Mouse (Mus musculus) spleen, adult 12 weeks (tissue): Measurements from ENCODE around the gene Fbxw4.

ENCODE experiments used
- DNase-seq: peaks from one replicate; pipeline ENCODE4 v3.0.0; 2022; ENCODE audit warnings: low spot score

Gene Fbxw4

DNA sequence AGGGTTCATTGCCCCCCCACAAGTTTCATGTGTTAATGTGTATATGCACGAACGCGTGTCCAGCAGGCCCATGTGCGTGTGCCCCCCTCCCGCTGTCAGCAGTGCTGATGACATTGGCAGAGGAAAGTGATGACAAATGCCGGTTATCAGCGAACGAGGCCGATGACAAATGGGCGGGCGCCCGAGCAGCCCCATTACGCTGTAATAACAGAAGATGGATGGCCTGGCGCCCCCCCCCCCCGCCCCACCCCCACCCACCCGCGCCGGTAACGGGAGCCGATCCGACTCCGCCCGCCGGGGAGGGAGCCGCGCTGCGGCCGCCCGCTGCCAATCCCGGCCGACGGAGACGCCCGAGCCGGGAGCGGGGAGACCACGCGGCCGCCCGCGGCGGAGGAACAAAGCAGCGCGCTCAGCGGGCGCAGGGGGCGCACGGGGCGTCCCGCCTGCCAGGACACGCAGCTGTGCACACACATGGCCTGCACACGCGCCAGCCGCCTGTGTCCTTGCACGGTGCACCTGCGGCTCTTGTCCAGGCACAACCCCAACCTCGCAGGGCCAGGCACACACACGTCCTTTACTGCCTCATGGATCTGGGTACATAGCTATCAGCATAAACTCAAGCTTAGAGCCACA lies 118.6 kb downstream of the Fbxw4 start:
- no peak for DNase-seq

DNA sequence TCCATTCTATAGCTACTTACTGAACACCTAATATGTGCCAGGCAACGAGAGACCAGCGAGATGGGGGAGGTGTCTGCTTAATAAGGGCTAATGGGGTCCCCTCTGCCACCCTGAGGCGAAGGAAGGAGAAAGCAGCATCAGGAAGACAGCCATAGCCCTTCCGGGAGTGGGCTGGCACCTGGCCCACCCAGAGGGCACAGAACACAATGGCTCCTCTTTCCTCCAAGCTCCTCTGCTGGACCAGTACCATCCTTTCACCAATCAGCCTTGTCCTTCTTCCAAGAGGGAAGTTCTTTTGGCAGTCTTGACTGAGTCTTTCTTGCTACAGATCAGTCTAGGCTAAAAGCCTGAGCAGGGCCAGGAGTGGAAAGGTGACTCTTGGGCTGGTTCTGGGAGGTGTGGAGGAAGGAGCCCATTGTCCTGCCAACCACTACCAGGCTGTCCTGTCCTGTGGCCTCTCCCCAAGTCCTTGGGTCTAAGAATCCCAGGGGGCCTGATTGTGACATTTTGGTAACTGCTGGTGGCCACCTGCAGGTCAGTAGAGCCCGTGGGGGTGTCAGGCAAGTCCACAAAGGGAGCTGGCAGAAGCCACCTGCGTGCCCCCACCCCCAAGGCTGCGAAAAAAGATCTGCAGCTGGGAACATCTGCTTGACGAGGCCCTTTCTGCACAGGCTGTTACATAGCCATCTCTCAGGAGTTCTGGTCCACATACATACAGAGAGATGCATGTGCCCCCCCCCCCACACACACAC lies 119.3 kb downstream of the Fbxw4 start:
- DNase-seq, result no peak

DNA sequence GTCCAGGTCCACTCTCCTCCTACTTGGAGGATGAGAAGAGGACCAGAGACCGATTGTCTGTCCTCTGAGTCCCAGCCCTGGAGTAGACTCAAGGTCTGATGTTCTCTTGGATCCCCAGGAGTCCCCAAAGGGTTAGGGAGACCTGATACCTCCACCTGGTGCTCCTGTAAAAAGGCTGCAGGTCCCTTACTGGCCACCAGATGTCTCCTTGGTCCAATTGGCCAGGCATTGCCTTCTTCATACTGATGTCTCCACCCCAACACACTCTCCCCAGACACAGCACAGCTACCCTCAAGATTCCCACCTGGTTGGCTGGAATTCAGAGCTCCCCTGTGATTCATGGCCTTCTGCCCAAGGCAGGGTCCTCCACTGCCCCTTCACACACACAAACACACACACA lies 122.6 kb downstream of the Fbxw4 start:
- DNase-seq, result peak; percentile 38

DNA sequence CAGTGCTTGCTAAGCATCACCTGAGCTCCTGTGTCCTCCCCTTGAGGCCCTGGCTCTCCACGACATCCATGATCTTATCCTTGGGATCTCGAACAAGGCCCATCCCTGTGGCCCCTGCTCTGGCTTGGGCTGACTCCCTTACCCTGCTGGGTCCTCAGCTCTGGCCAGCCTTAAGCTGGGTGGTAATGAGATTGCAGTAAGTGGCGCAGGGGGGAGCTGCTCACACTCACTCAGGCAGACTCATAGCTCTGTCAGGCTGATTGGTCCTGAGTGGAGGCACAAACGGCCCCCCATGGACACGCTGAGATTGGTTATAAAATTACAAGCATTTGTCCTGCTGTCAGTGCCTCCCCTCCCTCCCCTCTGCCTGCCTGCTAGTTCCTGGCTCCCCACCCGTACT lies 124.2 kb downstream of the Fbxw4 start:
- no peak for DNase-seq

DNA sequence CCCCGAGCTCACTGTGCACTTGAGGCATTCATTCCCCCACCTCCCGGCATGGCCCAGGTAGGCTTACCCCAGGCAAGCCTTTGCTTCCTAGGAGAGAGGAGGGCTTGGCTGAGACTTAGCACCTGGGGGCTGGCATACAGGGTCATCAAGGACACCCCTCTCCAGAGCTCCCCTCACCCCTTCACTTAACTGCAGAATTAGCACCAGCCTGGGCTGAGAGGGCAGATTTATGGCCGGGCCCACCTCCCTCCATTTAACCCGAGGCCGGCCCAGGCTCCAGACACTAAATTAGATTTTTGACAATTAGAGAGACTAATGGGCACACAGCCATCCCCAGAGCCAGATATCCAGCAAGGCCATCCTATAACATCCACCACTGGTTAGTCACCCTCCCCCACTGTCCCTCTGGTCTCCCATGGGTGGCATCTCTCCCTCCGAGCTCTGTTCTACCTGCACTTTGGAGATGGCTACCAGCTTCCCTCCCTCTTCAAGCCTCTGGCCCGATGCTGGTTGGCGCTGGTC lies 124.8 kb downstream of the Fbxw4 start:
- no peak for DNase-seq

DNA sequence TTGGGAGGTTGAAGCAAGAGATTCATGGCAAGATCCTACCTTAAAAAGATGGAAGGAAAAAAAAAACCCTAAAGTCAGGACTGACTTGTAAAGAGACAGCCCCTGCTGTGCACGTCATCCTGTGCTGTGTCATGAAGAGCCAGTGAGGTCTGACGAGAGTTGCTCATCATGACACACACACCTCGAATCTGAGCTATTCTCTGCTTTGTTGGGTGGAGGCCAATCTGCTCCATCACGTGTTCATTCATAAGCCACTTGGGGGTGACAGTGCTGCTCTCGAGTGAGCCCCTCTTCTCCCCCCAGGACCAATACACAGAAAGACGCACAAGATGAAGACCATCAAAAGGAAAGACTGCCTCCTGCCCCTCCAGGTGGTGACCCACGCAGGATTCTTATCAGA lies 126.5 kb downstream of the Fbxw4 start:
- DNase-seq, result no peak

DNA sequence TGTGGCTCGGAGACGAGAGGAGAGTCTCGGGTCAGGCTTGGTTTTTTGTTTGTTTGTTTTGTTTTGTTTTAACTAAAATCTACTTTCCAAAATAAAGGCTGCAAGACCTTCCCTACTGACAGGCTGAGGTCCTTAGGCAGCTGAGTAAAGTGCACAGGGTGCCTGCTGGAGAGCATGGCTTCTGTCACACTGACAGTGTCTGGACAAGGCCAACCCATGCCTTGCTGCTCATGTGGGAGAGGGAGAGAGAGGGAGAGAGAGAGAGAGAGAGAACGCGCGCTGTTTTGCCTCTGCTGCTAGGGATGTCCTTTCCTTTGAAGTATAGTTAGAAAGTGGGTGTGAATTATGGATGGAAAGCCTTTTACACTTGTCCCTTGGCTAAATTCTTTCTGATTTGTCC lies 128.6 kb downstream of the Fbxw4 start:
- no peak for DNase-seq

DNA sequence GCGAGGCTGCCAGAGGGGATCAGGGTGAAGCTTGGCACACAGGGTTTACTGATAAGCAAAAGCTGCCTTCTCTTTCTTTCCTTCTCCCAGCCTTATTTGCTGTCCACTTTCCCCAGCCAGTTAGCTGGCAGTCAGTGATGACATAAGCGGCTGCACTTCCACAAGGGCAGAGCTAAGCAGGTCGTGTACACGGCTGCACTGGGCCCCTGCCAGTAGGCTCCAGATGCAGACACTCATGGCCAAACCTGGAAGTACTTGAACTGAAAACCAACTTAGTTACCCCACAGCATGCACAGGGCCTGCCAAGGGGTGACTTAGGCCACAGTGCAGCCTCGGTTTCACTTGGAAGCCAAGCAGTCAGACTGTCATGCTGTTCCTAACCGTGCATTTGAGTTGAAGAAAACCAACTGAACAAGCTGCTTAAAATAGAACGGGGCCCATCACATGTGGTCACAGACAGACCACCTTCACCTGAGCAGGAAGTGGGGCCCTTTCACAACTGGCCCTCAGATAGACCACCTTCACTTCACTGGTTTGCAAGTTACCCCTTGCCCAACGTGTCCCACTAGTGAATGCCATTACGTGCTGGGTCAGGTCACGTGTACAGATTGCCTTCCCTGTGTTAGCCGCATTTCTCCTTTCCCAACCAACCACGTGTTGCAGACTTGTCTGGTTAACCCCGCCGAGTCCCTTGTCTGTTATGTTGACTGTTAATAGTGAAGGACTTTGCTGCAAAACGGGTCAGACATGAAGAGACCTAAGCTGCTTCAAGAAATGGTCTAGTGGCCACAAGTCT lies 129.7 kb downstream of the Fbxw4 start:
- DNase-seq, result no peak

DNA sequence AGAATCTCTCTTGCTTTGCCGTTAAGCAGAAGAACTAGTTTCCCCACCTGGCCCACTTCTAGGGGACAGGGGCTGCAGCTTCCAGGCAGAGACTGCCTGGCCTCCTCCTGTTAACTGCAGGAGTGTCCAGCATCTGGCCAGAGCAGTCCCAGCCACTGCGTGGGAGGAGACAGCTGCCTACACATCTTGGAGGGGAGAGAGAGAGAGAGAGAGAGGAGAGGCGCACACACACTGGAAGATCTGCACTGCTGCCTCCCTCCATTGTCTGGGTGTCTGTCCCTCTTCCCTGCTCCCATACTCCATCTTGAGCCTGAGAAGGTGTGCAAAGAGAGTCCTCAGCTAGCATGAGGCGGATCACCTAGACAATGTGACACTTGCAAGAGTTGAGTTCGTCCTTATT lies 130.8 kb downstream of the Fbxw4 start:
- DNase-seq, result no peak
